Mouse (Mus musculus): ENCODE results near the gene Tekt5. TPM values are rescaled to one million over a fixed set of nuclear protein-coding genes. Genes with fewer than 3 reads are reported as not detected.

The Tekt5 gene
- polyA plus RNA-seq, 1 experiment: not detected

DNA sequence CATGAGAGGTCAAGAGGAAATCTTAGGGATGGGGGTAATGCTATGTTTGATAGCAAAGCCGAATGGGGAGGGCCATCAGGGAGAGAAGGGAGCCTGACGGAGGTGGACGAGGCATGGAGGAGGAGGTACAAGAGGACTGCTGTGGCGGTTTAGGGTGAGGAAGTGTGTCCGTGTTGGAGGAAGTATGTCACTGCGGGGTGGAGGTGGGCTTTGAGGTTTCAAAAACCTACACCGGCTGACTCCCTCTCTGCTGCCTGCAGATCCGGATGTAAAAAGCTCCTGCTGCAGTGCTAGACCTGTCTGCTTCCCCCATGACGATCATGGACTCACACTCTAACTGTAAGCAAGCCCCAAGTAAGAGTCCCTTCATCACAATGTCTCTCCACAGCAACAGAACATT is 2.7 kb downstream of the Tekt5 start:
- no peak for TF ChIP-seq POLR2A (IDR thresholded peaks at IDR 0.05; ENCODE audit: borderline replicate concordance, control insufficient read depth, low read depth, low read length)
- no peak for TF ChIP-seq CTCF (IDR thresholded peaks at IDR 0.05; ENCODE audit: control insufficient read depth, insufficient read depth, low read length)
- Histone ChIP-seq H3K27ac (ENCODE audit: control insufficient read depth, insufficient read depth, low read depth, low read length, poor library complexity) (no peak overlapping the region), H3K4me3 (replicated peaks; ENCODE audit: control insufficient read depth, low read depth, low read length) (no peak overlapping the region), H3K4me1 (ENCODE audit: control insufficient read depth, insufficient read depth, low read length) (no peaks in the 10 kb centered on the region)
- 18% methylated on average over 9 of the region's 9 CpGs for WGBS

DNA sequence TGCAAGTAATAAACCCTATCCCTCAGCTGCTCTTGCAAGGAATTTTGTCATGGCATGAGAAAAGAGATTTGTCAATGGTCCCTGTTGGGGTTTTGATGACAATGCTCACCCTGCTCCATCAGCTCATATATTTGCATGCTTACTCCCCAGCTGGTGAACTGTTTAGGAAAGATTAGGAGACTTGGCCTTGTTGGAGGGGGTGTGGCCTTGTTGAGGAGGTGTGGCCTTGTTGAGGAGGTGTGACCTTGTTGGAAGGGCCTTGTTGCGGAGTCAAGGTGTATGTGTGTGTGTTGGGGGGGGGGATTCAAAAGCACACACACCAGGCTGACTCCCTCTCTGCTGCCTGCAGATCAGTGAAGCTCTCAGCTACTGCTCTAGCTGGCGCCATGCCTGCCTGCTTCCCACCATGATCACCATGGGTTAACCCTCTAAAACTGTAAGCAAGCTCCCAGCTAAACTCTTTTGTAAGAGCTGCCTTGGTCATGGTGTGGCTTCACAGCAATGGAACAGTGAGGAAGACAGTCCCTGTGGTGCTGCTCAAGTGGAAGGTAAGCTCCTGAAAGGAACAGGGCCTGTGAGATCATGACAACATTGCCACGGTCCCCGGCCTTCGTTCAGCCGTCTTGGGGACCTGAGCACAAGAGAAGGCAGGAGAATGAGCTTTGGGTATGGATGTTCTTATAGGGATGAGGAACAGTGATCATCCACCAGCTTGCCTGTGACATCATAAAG is 6.5 kb downstream of the Tekt5 start:
- 90% methylated on average over 6 of the region's 6 CpGs for WGBS
- Histone ChIP-seq H3K4me1 (ENCODE audit: control insufficient read depth, insufficient read depth, low read length) (no peaks in the 10 kb centered on the region), H3K27ac (ENCODE audit: control insufficient read depth, insufficient read depth, low read depth, low read length, poor library complexity) (no peak overlapping the region), H3K4me3 (replicated peaks; ENCODE audit: control insufficient read depth, low read depth, low read length) (no peak overlapping the region)
- TF ChIP-seq POLR2A (IDR thresholded peaks at IDR 0.05; ENCODE audit: borderline replicate concordance, control insufficient read depth, low read depth, low read length): no peak
- TF ChIP-seq CTCF (IDR thresholded peaks at IDR 0.05; ENCODE audit: control insufficient read depth, insufficient read depth, low read length): no peak

DNA sequence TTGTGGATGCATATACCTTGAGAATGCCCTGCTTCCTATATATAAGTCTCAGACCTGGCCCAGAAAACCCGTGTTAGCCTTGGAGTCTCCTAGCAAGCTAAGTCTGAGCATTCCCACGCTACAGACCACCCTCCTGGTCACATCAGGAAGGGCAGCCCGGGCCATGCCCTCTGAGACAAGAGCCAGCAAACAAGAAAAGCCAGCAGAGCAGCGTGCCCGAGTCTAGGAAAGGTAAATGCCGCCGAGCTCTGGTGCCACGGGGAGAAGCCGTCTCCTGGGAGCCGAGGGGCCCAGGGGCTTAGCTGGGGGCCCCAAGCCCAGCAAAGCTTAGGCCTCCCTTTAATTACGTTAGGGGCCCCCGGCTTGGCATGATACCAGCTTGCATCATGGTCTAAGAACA is 10.0 kb downstream of the Tekt5 start:
- TF ChIP-seq CTCF (IDR thresholded peaks at IDR 0.05; ENCODE audit: control insufficient read depth, insufficient read depth, low read length) (no peak), POLR2A (IDR thresholded peaks at IDR 0.05; ENCODE audit: borderline replicate concordance, control insufficient read depth, low read depth, low read length) (no peak)
- 81% methylated on average over 12 of the region's 12 CpGs for WGBS
- Histone ChIP-seq H3K4me1 (ENCODE audit: control insufficient read depth, insufficient read depth, low read length) (no peaks in the 10 kb centered on the region), H3K27ac (ENCODE audit: control insufficient read depth, insufficient read depth, low read depth, low read length, poor library complexity) (no peak overlapping the region), H3K4me3 (replicated peaks; ENCODE audit: control insufficient read depth, low read depth, low read length) (no peak overlapping the region)

DNA sequence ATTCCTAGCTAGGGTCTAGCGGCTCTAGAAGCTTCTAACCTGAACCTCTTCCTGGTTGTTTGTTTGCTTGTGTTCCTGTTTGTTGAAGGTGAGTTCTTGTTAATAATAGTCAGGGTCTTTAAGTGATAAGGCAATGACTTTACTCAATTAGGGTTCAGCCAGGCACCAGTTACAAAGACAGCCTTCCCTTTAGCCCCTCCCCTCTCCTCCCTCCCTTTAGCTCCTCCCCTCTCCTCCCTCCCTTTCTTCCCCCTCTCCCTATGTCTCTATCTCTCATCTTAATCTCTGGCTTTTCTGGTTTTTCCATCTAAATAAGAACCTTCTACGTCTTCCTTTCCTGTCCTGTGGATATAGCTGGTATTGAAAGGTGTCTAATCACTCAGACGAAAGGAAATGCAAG is 10.7 kb downstream of the Tekt5 start:
- TF ChIP-seq CTCF (IDR thresholded peaks at IDR 0.05; ENCODE audit: control insufficient read depth, insufficient read depth, low read length) (no peak), POLR2A (IDR thresholded peaks at IDR 0.05; ENCODE audit: borderline replicate concordance, control insufficient read depth, low read depth, low read length) (no peak)
- 43% methylated on average over 3 of the region's 3 CpGs for WGBS
- H3K4me3 ChIP-seq (replicated peaks; ENCODE audit: control insufficient read depth, low read depth, low read length): no peak overlapping the region
- no peaks in the 10 kb centered on the region for H3K4me1 ChIP-seq (ENCODE audit: control insufficient read depth, insufficient read depth, low read length)
- no peak overlapping the region for H3K27ac ChIP-seq (ENCODE audit: control insufficient read depth, insufficient read depth, low read depth, low read length, poor library complexity)

DNA sequence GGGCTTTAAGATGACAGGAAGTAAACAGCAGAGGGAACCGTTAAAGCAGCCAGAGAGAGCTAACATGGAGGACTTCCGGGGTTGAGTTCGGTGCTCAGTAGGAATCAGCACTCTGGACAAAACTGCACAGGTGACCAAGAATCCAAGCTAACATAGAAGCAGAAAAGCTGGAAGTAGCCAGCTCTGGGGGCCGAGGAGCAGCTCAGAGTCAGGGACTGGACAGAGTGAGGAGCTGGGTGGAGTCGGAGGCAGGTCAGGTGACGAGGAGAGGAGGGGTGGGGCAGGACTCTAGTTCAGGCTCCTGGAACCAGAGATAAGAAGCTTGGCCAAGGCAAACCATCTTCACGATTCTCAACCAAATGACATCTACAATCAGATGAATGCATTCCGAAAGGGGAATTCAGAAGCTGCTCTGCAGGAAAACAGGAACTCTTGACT is 11.2 kb downstream of the Tekt5 start:
- no peak for TF ChIP-seq POLR2A (IDR thresholded peaks at IDR 0.05; ENCODE audit: borderline replicate concordance, control insufficient read depth, low read depth, low read length)
- no peak for TF ChIP-seq CTCF (IDR thresholded peaks at IDR 0.05; ENCODE audit: control insufficient read depth, insufficient read depth, low read length)
- peak overlapping the region; percentile 46 for H3K4me3 ChIP-seq (replicated peaks; ENCODE audit: control insufficient read depth, low read depth, low read length)
- peak overlapping the region; percentile 39 for H3K27ac ChIP-seq (ENCODE audit: control insufficient read depth, insufficient read depth, low read depth, low read length, poor library complexity)
- H3K4me1 ChIP-seq (ENCODE audit: control insufficient read depth, insufficient read depth, low read length): no peaks in the 10 kb centered on the region
- 13% methylated on average over 8 of the region's 8 CpGs for WGBS

DNA sequence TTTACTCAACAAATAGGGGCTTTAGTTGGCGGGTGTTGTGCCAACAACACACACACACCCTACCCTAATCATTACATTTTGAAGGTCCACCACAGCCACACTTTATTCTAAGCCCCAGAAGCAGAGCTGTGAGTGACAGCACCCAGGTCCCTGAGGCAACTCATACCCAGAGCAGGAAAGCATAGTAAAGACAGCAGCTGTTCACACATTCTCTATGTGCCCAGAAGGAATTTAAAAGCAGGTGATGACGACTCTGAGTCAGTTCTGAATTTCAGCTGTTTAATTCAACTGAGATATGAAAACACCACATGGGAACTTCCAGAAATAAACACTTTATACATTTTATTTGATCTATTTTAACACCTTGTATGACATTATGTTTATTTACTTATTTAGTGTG is 15.8 kb downstream of the Tekt5 start:
- Histone ChIP-seq H3K27ac (ENCODE audit: control insufficient read depth, insufficient read depth, low read depth, low read length, poor library complexity) (no peak overlapping the region), H3K4me3 (replicated peaks; ENCODE audit: control insufficient read depth, low read depth, low read length) (no peak overlapping the region), H3K4me1 (ENCODE audit: control insufficient read depth, insufficient read depth, low read length) (no peaks in the 10 kb centered on the region)
- WGBS: 68% methylated on average over 2 of the region's 2 CpGs
- no peak for TF ChIP-seq POLR2A (IDR thresholded peaks at IDR 0.05; ENCODE audit: borderline replicate concordance, control insufficient read depth, low read depth, low read length)
- no peak for TF ChIP-seq CTCF (IDR thresholded peaks at IDR 0.05; ENCODE audit: control insufficient read depth, insufficient read depth, low read length)

DNA sequence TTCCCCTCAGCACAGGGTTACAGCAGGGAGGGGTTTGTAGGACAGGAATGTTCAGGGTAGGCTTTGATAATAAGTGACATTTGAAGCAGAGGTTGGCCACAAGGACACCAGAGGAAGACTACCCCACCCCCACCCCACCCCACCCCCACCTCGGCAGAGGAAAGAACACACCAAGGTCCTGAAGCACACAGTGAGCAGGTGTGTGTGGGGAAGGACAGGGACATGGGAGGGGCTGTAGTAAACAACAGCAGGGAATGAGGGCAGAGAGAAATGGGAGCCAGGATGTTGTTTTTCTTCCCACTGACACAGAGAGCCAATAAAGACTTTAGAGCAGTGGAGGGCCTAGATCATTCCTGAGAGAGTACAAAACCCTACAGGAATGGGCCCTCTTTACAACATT is 18.0 kb downstream of the Tekt5 start:
- H3K4me1 ChIP-seq (ENCODE audit: control insufficient read depth, insufficient read depth, low read length): no peaks in the 10 kb centered on the region
- no peak for TF ChIP-seq POLR2A (IDR thresholded peaks at IDR 0.05; ENCODE audit: borderline replicate concordance, control insufficient read depth, low read depth, low read length)
- no peak for TF ChIP-seq CTCF (IDR thresholded peaks at IDR 0.05; ENCODE audit: control insufficient read depth, insufficient read depth, low read length)
- 57% methylated on average over 1 of the region's 1 CpGs for WGBS

DNA sequence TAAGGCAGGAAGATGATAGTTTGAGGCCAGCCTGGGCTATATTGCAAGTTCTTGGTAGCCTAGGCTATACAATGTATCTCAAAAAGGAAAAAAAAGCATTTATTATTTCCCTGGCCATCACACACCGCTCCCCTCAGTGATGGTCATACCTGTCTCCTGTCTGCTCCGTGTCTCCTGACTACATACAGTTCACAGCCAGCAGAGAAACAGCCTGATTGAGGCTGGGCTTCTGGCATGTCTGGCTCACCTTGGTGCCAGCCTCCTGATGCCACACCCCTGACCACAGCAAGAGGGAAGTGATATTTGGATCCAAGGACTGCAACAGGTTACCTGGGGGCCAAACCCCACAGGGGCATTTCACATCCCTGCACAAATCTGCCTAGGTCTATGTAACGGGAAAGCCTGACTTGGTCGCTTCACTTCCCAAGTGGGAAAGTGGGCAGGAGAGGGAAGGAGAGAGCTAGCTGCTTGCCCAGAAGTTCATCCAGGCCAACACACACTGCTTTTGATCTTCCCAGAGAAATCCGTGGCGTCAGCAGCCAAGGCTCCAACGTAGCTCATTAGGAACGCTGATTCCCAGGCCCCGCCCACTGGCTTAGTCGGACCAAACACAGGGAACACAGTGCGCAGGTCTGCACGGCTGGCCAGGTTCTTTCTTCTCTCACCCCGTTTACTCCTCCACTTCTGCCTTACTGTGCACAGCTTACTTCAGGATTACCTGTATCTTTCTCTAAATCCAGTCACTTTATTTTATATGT is 20.9 kb downstream of the Tekt5 start:
- no peak overlapping the region for H3K27ac ChIP-seq (ENCODE audit: control insufficient read depth, insufficient read depth, low read depth, low read length, poor library complexity)
- no peaks in the 10 kb centered on the region for H3K4me1 ChIP-seq (ENCODE audit: control insufficient read depth, insufficient read depth, low read length)
- no peak overlapping the region for H3K4me3 ChIP-seq (replicated peaks; ENCODE audit: control insufficient read depth, low read depth, low read length)
- WGBS: 55% methylated on average over 13 of the region's 13 CpGs
- TF ChIP-seq CTCF (IDR thresholded peaks at IDR 0.05; ENCODE audit: control insufficient read depth, insufficient read depth, low read length) (no peak), POLR2A (IDR thresholded peaks at IDR 0.05; ENCODE audit: borderline replicate concordance, control insufficient read depth, low read depth, low read length) (no peak)

More for the DNA sequence above, 18.0 kb downstream of the Tekt5 start:
- Histone ChIP-seq H3K4me3 (replicated peaks; ENCODE audit: control insufficient read depth, low read depth, low read length) (no peak overlapping the region), H3K27ac (ENCODE audit: control insufficient read depth, insufficient read depth, low read depth, low read length, poor library complexity) (no peak overlapping the region)

Measured in bone marrow, adult 2 months (tissue).